Mouse (Mus musculus) heart, adult 11 months (tissue): ENCODE results near the gene Kctd15.

Experiments
- DNase-seq: peaks from one replicate; pipeline ENCODE4 v3.0.0; 2022

The Kctd15 gene

GRCm38 (mm10) chr7:34656632-34657031 lies at the start of gene Kctd15:
TSS of gene Kctd15 (minus strand) at chr7:34656732.
- DNase-seq = no peak

GRCm38 (mm10) chr7:34704401-34704800 lies 47.9 kb upstream of the Kctd15 start:
- DNase-seq = no peak

GRCm38 (mm10) chr7:34703437-34703836 lies 46.9 kb upstream of the Kctd15 start:
- DNase-seq = no peak

- DNase-seq = no peak
Measured at GRCm38 (mm10) chr7:34702718-34703351, 46.3 kb upstream of the Kctd15 start.

- no peak for DNase-seq
Measured at GRCm38 (mm10) chr7:34699888-34700287, 43.4 kb upstream of the Kctd15 start.

- no peak for DNase-seq
Measured at GRCm38 (mm10) chr7:34698221-34698620, 41.7 kb upstream of the Kctd15 start.

GRCm38 (mm10) chr7:34696086-34696485 lies 39.6 kb upstream of the Kctd15 start:
- no peak for DNase-seq

- DNase-seq = no peak
Measured at GRCm38 (mm10) chr7:34694898-34695297, 38.4 kb upstream of the Kctd15 start.

- no peak for DNase-seq
Measured at GRCm38 (mm10) chr7:34693916-34694315, 37.4 kb upstream of the Kctd15 start.

- DNase-seq = no peak
Measured at GRCm38 (mm10) chr7:34693072-34693471, 36.5 kb upstream of the Kctd15 start.

GRCm38 (mm10) chr7:34690111-34690510 lies 33.6 kb upstream of the Kctd15 start:
- DNase-seq = no peak

- no peak for DNase-seq
Measured at GRCm38 (mm10) chr7:34689028-34689427, 32.5 kb upstream of the Kctd15 start.

GRCm38 (mm10) chr7:34685801-34686200 lies 29.3 kb upstream of the Kctd15 start:
- no peak for DNase-seq

GRCm38 (mm10) chr7:34685176-34685575 lies 28.6 kb upstream of the Kctd15 start:
- DNase-seq = no peak

- no peak for DNase-seq
Measured at GRCm38 (mm10) chr7:34680771-34681421, 24.4 kb upstream of the Kctd15 start.

GRCm38 (mm10) chr7:34679886-34680285 lies 23.4 kb upstream of the Kctd15 start:
- no peak for DNase-seq

- DNase-seq = peak; percentile 94
Measured at GRCm38 (mm10) chr7:34675831-34676514, 19.4 kb upstream of the Kctd15 start.

GRCm38 (mm10) chr7:34675120-34675790 lies 18.7 kb upstream of the Kctd15 start:
- DNase-seq = no peak

- no peak for DNase-seq
Measured at GRCm38 (mm10) chr7:34672916-34673315, 16.4 kb upstream of the Kctd15 start.

GRCm38 (mm10) chr7:34671911-34672310 lies 15.4 kb upstream of the Kctd15 start:
- peak; percentile 97 for DNase-seq

- no peak for DNase-seq
Measured at GRCm38 (mm10) chr7:34670778-34671177, 14.2 kb upstream of the Kctd15 start.

GRCm38 (mm10) chr7:34669336-34669735 lies 12.8 kb upstream of the Kctd15 start:
- no peak for DNase-seq

- no peak for DNase-seq
Measured at GRCm38 (mm10) chr7:34667874-34668273, 11.3 kb upstream of the Kctd15 start.

GRCm38 (mm10) chr7:34663145-34663544 lies 6.6 kb upstream of the Kctd15 start:
- no peak for DNase-seq
